Mouse (Mus musculus): ENCODE results near the gene Gm21962. TPM values are rescaled to one million over a fixed set of nuclear protein-coding genes. Genes with fewer than 3 reads are reported as not detected.

Gene Gm21962
- polyA plus RNA-seq, 1 experiment = not detected

DNA sequence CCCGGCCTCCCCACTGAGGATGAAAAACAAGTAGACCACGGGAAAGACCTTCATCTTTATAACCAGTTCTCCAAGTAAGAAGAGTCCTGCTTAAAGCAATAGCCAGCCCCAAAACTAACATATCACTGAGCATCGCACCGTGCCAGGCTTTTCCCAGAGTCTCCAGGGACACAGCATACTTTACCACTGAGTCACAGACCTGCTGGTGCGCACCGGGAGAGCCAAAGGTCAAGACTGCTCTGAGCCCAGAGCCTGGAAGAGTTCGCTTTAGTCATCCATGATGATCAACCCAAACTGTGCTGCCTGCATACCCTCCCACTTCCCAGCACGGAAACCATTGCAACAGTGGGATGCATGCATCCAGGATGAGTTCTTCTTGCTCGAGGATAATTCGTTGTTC is 37.6 kb upstream of the Gm21962 start:
- H3K79me2 ChIP-seq (ENCODE audit: control insufficient read depth, insufficient read depth) = no peaks in the 10 kb centered on the region
- no peak overlapping the region for H3ac ChIP-seq (ENCODE audit: control insufficient read depth, insufficient read length, low read depth)
- H3K27me3 ChIP-seq (ENCODE audit: control insufficient read depth, insufficient read depth, insufficient read length) = no peaks in the 10 kb centered on the region
- TF ChIP-seq MAX (IDR thresholded peaks at IDR 0.05) (no peak), CTCF (IDR thresholded peaks at IDR 0.05; ENCODE audit: control insufficient read depth, insufficient read depth, insufficient read length) (no peak)
- H3K4me3 ChIP-seq (ENCODE audit: insufficient read depth, poor library complexity, severe bottlenecking) = no peak overlapping the region
- no peaks in the 10 kb centered on the region for H3K79me3 ChIP-seq (ENCODE audit: low read depth)
- no peaks in the 10 kb centered on the region for H3K36me3 ChIP-seq (ENCODE audit: control insufficient read depth, insufficient read depth)

DNA sequence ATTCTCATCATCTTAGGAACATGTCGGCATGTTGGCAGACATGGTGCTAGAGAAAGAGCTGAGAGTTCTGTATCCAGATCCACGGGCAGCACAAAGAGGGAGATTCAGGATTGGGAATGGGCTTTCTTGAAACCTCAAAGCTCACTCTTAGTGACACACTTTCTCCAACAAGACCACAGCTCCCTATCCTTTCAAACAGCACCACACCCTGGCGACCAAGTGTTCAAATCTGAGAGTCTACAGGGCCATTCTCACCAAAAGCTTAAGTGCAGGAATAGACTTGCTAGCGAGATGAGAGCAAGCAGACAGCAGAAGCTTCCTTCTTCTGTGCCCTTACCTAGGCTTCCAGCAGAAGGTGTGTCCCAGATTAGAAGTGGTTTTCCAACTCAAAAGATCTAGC is 34.8 kb upstream of the Gm21962 start:
- no peaks in the 10 kb centered on the region for H3K79me2 ChIP-seq (ENCODE audit: control insufficient read depth, insufficient read depth)
- TF ChIP-seq MAX (IDR thresholded peaks at IDR 0.05) (no peak), MYOD1 (IDR thresholded peaks at IDR 0.05; ENCODE audit: control insufficient read depth, insufficient read length, low read depth) (no peak), CEBPB (IDR thresholded peaks at IDR 0.05; ENCODE audit: low read depth) (no peak), CTCF (IDR thresholded peaks at IDR 0.05; ENCODE audit: control insufficient read depth, insufficient read depth, insufficient read length) (no peak), FOSL1 (IDR thresholded peaks at IDR 0.05; ENCODE audit: insufficient read depth, low read length, poor library complexity, severe bottlenecking) (no peak), MYOG (IDR thresholded peaks at IDR 0.05; ENCODE audit: control insufficient read depth, extremely low read depth, insufficient read length) (no peak), USF1 (IDR thresholded peaks at IDR 0.05; ENCODE audit: low read depth) (no peak)
- no peaks in the 10 kb centered on the region for H3K36me3 ChIP-seq (ENCODE audit: control insufficient read depth, insufficient read depth)

DNA sequence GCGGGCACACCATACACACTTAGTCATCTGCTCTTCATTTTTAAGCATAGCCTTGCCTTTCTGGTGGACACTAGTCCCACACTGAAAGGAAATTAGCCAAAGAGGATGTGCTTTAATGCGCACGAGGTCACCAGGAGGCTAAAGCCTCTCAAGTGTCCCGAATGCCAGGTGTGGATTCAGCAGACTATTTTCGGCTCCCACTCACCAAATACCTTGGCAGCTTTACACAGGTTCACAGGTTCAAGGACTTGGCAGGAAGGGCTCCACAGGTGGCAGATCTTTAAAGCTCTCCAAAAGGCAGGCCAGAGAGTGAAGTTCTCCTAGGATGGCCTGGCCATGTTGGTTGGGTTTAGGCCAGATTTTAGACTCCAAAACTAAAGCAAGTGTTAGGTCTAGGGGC is 30.1 kb upstream of the Gm21962 start:
- Histone ChIP-seq H3K79me2 (ENCODE audit: control insufficient read depth, insufficient read depth) (no peaks in the 10 kb centered on the region), H3K27me3 (ENCODE audit: control insufficient read depth, insufficient read depth, insufficient read length) (no peaks in the 10 kb centered on the region), H3ac (ENCODE audit: control insufficient read depth, insufficient read length, low read depth) (no peak overlapping the region), H3K79me3 (ENCODE audit: low read depth) (no peaks in the 10 kb centered on the region), H3K4me3 (ENCODE audit: insufficient read depth, poor library complexity, severe bottlenecking) (no peak overlapping the region), H3K36me3 (ENCODE audit: control insufficient read depth, insufficient read depth) (no peaks in the 10 kb centered on the region)
- no peak for TF ChIP-seq CTCF (IDR thresholded peaks at IDR 0.05; ENCODE audit: control insufficient read depth, insufficient read depth, insufficient read length)
- no peak for TF ChIP-seq FOSL1 (IDR thresholded peaks at IDR 0.05; ENCODE audit: insufficient read depth, low read length, poor library complexity, severe bottlenecking)
- no peak for TF ChIP-seq MYOD1 (IDR thresholded peaks at IDR 0.05; ENCODE audit: control insufficient read depth, insufficient read length, low read depth)
- TF ChIP-seq MYOG (IDR thresholded peaks at IDR 0.05; ENCODE audit: control insufficient read depth, extremely low read depth, insufficient read length) = no peak
- no peak for TF ChIP-seq MAX (IDR thresholded peaks at IDR 0.05)
- no peak for TF ChIP-seq CEBPB (IDR thresholded peaks at IDR 0.05; ENCODE audit: low read depth)
- no peak for TF ChIP-seq USF1 (IDR thresholded peaks at IDR 0.05; ENCODE audit: low read depth)

More for the DNA sequence above, 34.8 kb upstream of the Gm21962 start:
- H3K4me3 ChIP-seq (ENCODE audit: insufficient read depth, poor library complexity, severe bottlenecking) = no peak overlapping the region
- no peak overlapping the region for H3ac ChIP-seq (ENCODE audit: control insufficient read depth, insufficient read length, low read depth)
- no peaks in the 10 kb centered on the region for H3K27me3 ChIP-seq (ENCODE audit: control insufficient read depth, insufficient read depth, insufficient read length)
- H3K79me3 ChIP-seq (ENCODE audit: low read depth) = no peaks in the 10 kb centered on the region

DNA sequence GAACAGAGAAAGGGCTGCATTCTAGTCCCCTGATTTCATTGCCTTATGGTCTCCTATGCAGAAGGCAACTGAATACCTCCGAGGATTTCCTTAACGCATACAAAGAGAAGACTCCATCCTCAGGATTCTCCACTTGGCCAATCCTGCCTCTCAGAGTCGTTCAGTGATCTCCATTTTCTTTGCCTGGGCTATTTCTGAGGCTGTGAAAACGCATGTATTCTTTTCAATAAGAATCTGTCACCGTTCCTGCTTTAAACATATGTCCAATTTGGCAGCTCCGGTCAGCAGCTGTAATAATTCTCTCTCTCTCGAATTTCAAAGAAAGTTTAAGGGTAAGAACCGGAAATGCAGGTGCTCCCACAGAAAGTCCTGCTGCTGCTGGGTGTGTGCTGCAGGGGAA is 29.2 kb upstream of the Gm21962 start:
- no peaks in the 10 kb centered on the region for H3K36me3 ChIP-seq (ENCODE audit: control insufficient read depth, insufficient read depth)
- H3K79me3 ChIP-seq (ENCODE audit: low read depth) = no peaks in the 10 kb centered on the region
- no peaks in the 10 kb centered on the region for H3K27me3 ChIP-seq (ENCODE audit: control insufficient read depth, insufficient read depth, insufficient read length)
- H3ac ChIP-seq (ENCODE audit: control insufficient read depth, insufficient read length, low read depth) = no peak overlapping the region
- TF ChIP-seq MAX (IDR thresholded peaks at IDR 0.05) (no peak), MYOD1 (IDR thresholded peaks at IDR 0.05; ENCODE audit: control insufficient read depth, insufficient read length, low read depth) (no peak), MYOG (IDR thresholded peaks at IDR 0.05; ENCODE audit: control insufficient read depth, extremely low read depth, insufficient read length) (no peak), CEBPB (IDR thresholded peaks at IDR 0.05; ENCODE audit: low read depth) (no peak), USF1 (IDR thresholded peaks at IDR 0.05; ENCODE audit: low read depth) (no peak), FOSL1 (IDR thresholded peaks at IDR 0.05; ENCODE audit: insufficient read depth, low read length, poor library complexity, severe bottlenecking) (no peak), CTCF (IDR thresholded peaks at IDR 0.05; ENCODE audit: control insufficient read depth, insufficient read depth, insufficient read length) (no peak)
- H3K4me3 ChIP-seq (ENCODE audit: insufficient read depth, poor library complexity, severe bottlenecking) = no peak overlapping the region
- H3K79me2 ChIP-seq (ENCODE audit: control insufficient read depth, insufficient read depth) = no peaks in the 10 kb centered on the region

DNA sequence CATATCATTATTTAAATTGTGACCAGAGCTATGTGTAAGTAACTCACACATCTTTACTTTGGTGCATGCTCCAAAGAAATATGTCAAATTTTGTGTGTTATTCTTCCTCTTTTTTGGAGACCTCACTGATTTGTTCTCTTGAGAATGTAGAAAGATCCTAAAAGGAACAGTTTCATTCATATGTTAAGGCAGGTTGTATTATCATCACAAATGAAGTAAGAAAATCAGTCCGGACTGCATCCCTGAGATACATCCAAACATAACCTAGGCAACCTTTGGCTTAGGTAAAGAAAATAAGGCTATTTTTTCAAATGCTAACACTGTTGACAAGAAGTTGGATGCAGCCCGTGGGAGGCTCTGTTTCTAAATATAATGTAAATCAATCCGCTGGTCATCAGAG is 28.8 kb upstream of the Gm21962 start:
- Histone ChIP-seq H3ac (ENCODE audit: control insufficient read depth, insufficient read length, low read depth) (no peak overlapping the region), H3K4me3 (ENCODE audit: insufficient read depth, poor library complexity, severe bottlenecking) (no peak overlapping the region), H3K36me3 (ENCODE audit: control insufficient read depth, insufficient read depth) (no peaks in the 10 kb centered on the region), H3K79me2 (ENCODE audit: control insufficient read depth, insufficient read depth) (no peaks in the 10 kb centered on the region), H3K79me3 (ENCODE audit: low read depth) (no peaks in the 10 kb centered on the region), H3K27me3 (ENCODE audit: control insufficient read depth, insufficient read depth, insufficient read length) (no peaks in the 10 kb centered on the region)
- TF ChIP-seq CEBPB (IDR thresholded peaks at IDR 0.05; ENCODE audit: low read depth) = no peak
- TF ChIP-seq MAX (IDR thresholded peaks at IDR 0.05) = no peak
- TF ChIP-seq MYOG (IDR thresholded peaks at IDR 0.05; ENCODE audit: control insufficient read depth, extremely low read depth, insufficient read length) = no peak
- TF ChIP-seq MYOD1 (IDR thresholded peaks at IDR 0.05; ENCODE audit: control insufficient read depth, insufficient read length, low read depth) = no peak
- TF ChIP-seq FOSL1 (IDR thresholded peaks at IDR 0.05; ENCODE audit: insufficient read depth, low read length, poor library complexity, severe bottlenecking) = no peak
- no peak for TF ChIP-seq USF1 (IDR thresholded peaks at IDR 0.05; ENCODE audit: low read depth)
- TF ChIP-seq CTCF (IDR thresholded peaks at IDR 0.05; ENCODE audit: control insufficient read depth, insufficient read depth, insufficient read length) = no peak

DNA sequence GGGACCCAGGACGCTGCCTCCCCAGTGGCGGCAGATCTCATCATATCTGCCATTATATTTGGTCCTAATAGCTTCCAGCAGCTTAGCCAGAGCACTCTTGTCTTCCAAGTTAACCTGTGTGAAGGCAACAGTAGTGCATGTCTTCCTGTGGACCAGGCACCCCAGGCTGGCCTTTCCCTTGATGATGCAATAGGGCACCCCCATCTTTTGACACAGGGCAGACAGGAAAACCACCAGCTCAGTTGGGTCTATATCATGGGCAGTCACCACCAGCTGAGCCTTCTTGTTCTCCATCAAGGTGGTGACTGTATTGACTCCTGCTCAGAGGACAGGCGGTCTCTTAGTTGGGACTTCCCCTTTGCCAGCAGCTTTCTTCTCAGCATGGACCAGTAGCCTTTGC is 27.2 kb upstream of the Gm21962 start:
- no peaks in the 10 kb centered on the region for H3K79me3 ChIP-seq (ENCODE audit: low read depth)

More for the DNA sequence above, 27.2 kb upstream of the Gm21962 start:
- TF ChIP-seq FOSL1 (IDR thresholded peaks at IDR 0.05; ENCODE audit: insufficient read depth, low read length, poor library complexity, severe bottlenecking) = no peak
- TF ChIP-seq CTCF (IDR thresholded peaks at IDR 0.05; ENCODE audit: control insufficient read depth, insufficient read depth, insufficient read length) = no peak
- TF ChIP-seq MAX (IDR thresholded peaks at IDR 0.05) = no peak
- TF ChIP-seq MYOD1 (IDR thresholded peaks at IDR 0.05; ENCODE audit: control insufficient read depth, insufficient read length, low read depth) = no peak
- TF ChIP-seq MYOG (IDR thresholded peaks at IDR 0.05; ENCODE audit: control insufficient read depth, extremely low read depth, insufficient read length) = no peak
- TF ChIP-seq USF1 (IDR thresholded peaks at IDR 0.05; ENCODE audit: low read depth) = no peak
- TF ChIP-seq CEBPB (IDR thresholded peaks at IDR 0.05; ENCODE audit: low read depth) = no peak
- Histone ChIP-seq H3K4me3 (ENCODE audit: insufficient read depth, poor library complexity, severe bottlenecking) (no peak overlapping the region), H3K36me3 (ENCODE audit: control insufficient read depth, insufficient read depth) (no peaks in the 10 kb centered on the region), H3ac (ENCODE audit: control insufficient read depth, insufficient read length, low read depth) (no peak overlapping the region), H3K79me2 (ENCODE audit: control insufficient read depth, insufficient read depth) (no peaks in the 10 kb centered on the region), H3K27me3 (ENCODE audit: control insufficient read depth, insufficient read depth, insufficient read length) (no peaks in the 10 kb centered on the region)
